Mouse (Mus musculus): ENCODE results near the gene Hdac5.

DNA sequence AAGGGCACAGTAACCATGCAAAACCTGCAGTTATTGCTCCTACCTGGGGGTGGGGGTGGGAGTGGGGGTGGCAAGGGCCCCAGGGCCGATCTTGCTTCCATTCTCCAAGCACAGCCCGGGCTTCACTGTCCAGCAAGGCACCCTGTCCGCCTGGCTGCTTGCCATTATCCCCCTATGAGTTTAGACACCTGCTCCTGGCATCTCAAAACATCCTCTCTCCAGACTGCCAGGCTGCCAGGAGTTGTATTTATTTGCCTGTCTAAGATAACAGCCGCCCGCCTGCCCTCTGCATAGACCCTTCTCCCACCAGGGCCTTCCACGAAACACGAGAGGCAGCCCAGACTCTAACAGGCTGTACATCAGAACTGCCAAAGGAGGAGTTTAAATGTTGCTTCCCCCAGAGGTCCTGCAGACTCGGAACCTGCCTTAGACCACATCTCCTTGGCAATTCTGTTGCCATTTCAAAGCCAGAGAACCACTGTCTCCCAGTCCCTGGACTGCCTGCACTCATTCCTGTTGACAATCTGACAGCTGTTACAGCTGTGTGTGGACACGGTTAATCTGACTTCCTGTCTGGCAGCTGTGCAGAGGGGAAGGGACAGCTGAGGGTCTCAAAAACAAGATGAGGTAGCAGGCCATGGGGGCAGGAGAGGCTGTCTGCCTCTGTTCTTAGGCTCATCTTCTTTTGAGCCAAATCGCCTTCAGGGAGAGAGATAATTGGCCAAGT, 15.4 kb downstream of the Hdac5 start:
- TF ChIP-seq CTCF (IDR thresholded peaks at IDR 0.05; ENCODE audit: low read depth, low read length) (no peak), POLR2A (IDR thresholded peaks at IDR 0.05; ENCODE audit: extremely low read depth, insufficient read depth, low read length) (no peak)

Measured in liver, adult 2 months (tissue).